Mouse (Mus musculus) embryonic facial prominence, embryonic 13.5 days (tissue): ENCODE measurements around the gene Wrap73. TPM values are rescaled to one million over a fixed set of nuclear protein-coding genes. Genes with fewer than 3 reads are reported as not detected.

Experiments used
- ATAC-seq: fragments of 200-750 bp; cut with Nextera tagmentation; 2 replicates; pipeline ENCODE4 v1.8.0; 2017; ENCODE audit warnings: low read depth; ENCODE audit not compliant: insufficient number of reproducible peaks, insufficient read depth, low FRiP score, low TSS enrichment
- H3K27ac ChIP-seq: fragments of 300-500 bp; sonication (generic); 2 replicates; pipeline ENCODE4 v1.5.1; 2015; ENCODE audit warnings: moderate library complexity, mild to moderate bottlenecking, inconsistent platforms
- H3K27me3 ChIP-seq: fragments of 300-500 bp; sonication (generic); 2 replicates; pipeline ENCODE4 v1.6.1; 2015; ENCODE audit warnings: mild to moderate bottlenecking, inconsistent platforms
- H3K36me3 ChIP-seq: fragments of 300-500 bp; sonication (generic); 2 replicates; pipeline ENCODE4 v1.6.1; 2015; ENCODE audit warnings: mild to moderate bottlenecking, inconsistent platforms
- H3K4me1 ChIP-seq: fragments of 300-500 bp; sonication (generic); 2 replicates; pipeline ENCODE4 v1.6.1; 2015; ENCODE audit warnings: inconsistent platforms
- H3K4me2 ChIP-seq: fragments of 300-500 bp; sonication (generic); 2 replicates; pipeline ENCODE4 v1.6.1; 2015; ENCODE audit warnings: moderate library complexity, mild to moderate bottlenecking, inconsistent platforms
- H3K4me3 ChIP-seq: fragments of 300-500 bp; sonication (generic); 2 replicates; pipeline ENCODE4 v1.5.1; 2015; ENCODE audit warnings: mild to moderate bottlenecking, inconsistent platforms
- H3K9ac ChIP-seq: fragments of 300-500 bp; sonication (generic); 2 replicates; pipeline ENCODE4 v1.6.1; 2015; ENCODE audit warnings: mild to moderate bottlenecking, inconsistent platforms
- H3K9me3 ChIP-seq: fragments of 300-500 bp; sonication (generic); 2 replicates; pipeline ENCODE4 v1.6.1; 2016; ENCODE audit warnings: inconsistent platforms
- WGBS: fragments of 180-500 bp; shearing (Covaris S2); methylation state at CpG from one replicate; pipeline ENCODE4 v1.1.7; 2015; ENCODE audit warnings: mixed read lengths; 5-methylcytosine and 5-hydroxymethylcytosine counted together
- polyA plus RNA-seq: library from polyadenylated mRNA; unstranded; fragments of >200 nt; fragmentation: Nextera tagmentation; extraction: Ambion mirVana; gene quantifications from 2 replicates; pipeline ENCODE4 v1.2.1, GENCODE M21; 2015

Gene Wrap73
- 44.1 and 44.9 TPM in 2 replicates for polyA plus RNA-seq

GRCm38 (mm10) chr4:154142211-154143040 lies at the start of gene Wrap73:
TSS of gene Wrap73 (plus strand) at chr4:154142372.
- H3K27me3 ChIP-seq: peaks cover 46% of the 10 kb centered on the region

DNA sequence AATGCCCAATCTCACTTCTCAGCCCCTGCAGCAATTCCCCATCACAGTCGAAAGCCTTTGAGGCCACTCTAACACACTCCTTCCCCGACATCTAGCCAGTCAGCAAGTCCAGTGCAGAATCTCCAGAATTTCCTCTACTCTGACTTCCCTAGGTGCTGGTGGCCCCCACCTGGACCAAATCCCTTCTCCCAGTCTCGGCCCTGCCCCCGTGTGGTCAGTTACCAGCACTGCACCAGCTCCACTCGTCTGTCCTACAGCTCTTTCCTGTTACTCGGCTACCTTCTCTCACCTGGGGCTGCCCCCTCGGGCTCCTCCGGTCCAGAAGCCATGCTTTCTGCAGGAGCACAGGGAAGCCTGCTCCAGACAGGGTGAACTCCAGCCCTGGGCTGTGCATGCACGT lies 49.0 kb upstream of the Wrap73 start:
- no peaks in the 10 kb centered on the region for H3K36me3 ChIP-seq

More at GRCm38 (mm10) chr4:154142211-154143040, at the start of gene Wrap73:
- peak within 1 kb of the TSS; percentile 86 for H3K9ac ChIP-seq
- peaks cover 38% of the 10 kb centered on the region for H3K4me1 ChIP-seq
- H3K4me3 ChIP-seq: peak within 1 kb of the TSS; percentile 84
- 2% methylated on average over 49 of the region's 49 CpGs for WGBS
- peak within 1 kb of the TSS; percentile 89 for H3K4me2 ChIP-seq
- H3K9me3 ChIP-seq: no peaks in the 10 kb centered on the region
- H3K36me3 ChIP-seq: peaks cover 18% of the 10 kb centered on the region
- H3K27ac ChIP-seq: peak within 1 kb of the TSS; percentile 85
- peak; percentile 90 for ATAC-seq

DNA sequence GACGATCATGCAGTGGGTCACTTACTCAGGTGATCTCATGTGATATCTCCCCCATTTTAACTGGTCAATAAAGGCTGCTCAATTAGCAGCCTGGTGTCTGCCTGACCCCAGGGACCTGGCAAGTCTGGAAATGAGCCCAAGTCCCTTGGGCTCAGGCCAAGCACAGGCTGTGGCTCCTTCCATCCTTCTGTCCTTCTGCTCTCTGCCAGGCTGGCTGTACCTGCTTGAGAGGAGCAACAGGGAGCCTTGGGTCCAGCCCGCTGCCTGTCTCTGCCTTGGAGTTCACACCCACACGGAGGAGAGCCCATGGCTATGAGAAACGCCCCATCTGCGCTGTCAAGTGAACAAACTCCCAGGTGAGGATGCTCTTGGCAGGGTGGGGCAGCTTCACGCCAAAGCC lies 46.1 kb upstream of the Wrap73 start:
- ATAC-seq: no peak
- Histone ChIP-seq H3K27me3 (peaks cover 34% of the 10 kb centered on the region), H3K9me3 (no peaks in the 10 kb centered on the region), H3K27ac (no peak overlapping the region), H3K4me1 (no peaks in the 10 kb centered on the region), H3K4me3 (no peak overlapping the region), H3K36me3 (no peaks in the 10 kb centered on the region), H3K9ac (no peak overlapping the region), H3K4me2 (no peak overlapping the region)
- WGBS: 27% methylated on average over 6 of the region's 6 CpGs

More for the DNA sequence above, 49.0 kb upstream of the Wrap73 start:
- no peaks in the 10 kb centered on the region for H3K9me3 ChIP-seq
- no peak overlapping the region for H3K27ac ChIP-seq
- H3K27me3 ChIP-seq: peaks cover 36% of the 10 kb centered on the region
- no peak overlapping the region for H3K4me2 ChIP-seq
- H3K9ac ChIP-seq: no peak overlapping the region
- H3K4me3 ChIP-seq: no peak overlapping the region
- ATAC-seq: no peak
- no peaks in the 10 kb centered on the region for H3K4me1 ChIP-seq
- WGBS: 20% methylated on average over 9 of the region's 9 CpGs

DNA sequence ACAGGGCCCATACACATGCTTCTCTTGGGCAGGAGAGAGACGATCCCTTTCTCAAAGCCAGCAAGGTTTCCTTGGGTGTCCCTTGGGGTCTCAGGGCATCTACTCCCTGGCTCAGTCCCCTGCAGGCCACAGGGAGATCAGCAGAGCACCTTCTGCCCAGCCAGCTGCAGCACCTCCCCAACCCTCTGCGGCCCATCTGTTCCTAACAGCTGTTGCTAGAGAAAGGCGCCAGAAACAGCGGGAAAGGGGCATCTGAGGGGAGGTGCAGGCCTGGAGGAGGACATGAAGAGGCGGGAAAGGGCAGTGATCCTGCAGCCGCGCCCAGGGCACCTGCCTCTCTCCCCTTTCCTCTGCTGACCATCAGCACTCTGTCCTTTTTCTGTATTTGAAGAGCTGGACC lies 42.8 kb upstream of the Wrap73 start:
- H3K4me2 ChIP-seq: no peak overlapping the region
- 66% methylated on average over 7 of the region's 7 CpGs for WGBS
- H3K27me3 ChIP-seq: peaks cover 54% of the 10 kb centered on the region

GRCm38 (mm10) chr4:154103386-154103785 lies 38.8 kb upstream of the Wrap73 start:
- Histone ChIP-seq H3K9me3 (no peaks in the 10 kb centered on the region), H3K27ac (no peak overlapping the region), H3K9ac (no peak overlapping the region), H3K4me3 (no peak overlapping the region), H3K27me3 (peaks cover 55% of the 10 kb centered on the region), H3K36me3 (no peaks in the 10 kb centered on the region), H3K4me1 (peaks cover 6% of the 10 kb centered on the region), H3K4me2 (no peak overlapping the region)
- no peak for ATAC-seq
- WGBS: 67% methylated on average over 8 of the region's 8 CpGs

More for the DNA sequence above, 42.8 kb upstream of the Wrap73 start:
- no peaks in the 10 kb centered on the region for H3K9me3 ChIP-seq
- no peaks in the 10 kb centered on the region for H3K36me3 ChIP-seq
- ATAC-seq: no peak
- no peak overlapping the region for H3K27ac ChIP-seq
- no peak overlapping the region for H3K4me3 ChIP-seq
- H3K4me1 ChIP-seq: 0 out of 2 replicates have a peak, but pooled peaks cover 2% of the 10 kb centered on the region
- H3K9ac ChIP-seq: no peak overlapping the region

- Histone ChIP-seq H3K9me3 (no peaks in the 10 kb centered on the region), H3K4me3 (no peak overlapping the region), H3K27ac (no peak overlapping the region), H3K4me1 (peaks cover 6% of the 10 kb centered on the region), H3K27me3 (peaks cover 55% of the 10 kb centered on the region), H3K36me3 (no peaks in the 10 kb centered on the region), H3K4me2 (no peak overlapping the region), H3K9ac (no peak overlapping the region)
- 87% methylated on average over 10 of the region's 10 CpGs for WGBS
- no peak for ATAC-seq
Measured at GRCm38 (mm10) chr4:154103912-154104311, 38.3 kb upstream of the Wrap73 start.

GRCm38 (mm10) chr4:154105381-154106001 lies 36.7 kb upstream of the Wrap73 start:
- Histone ChIP-seq H3K27me3 (peaks cover 51% of the 10 kb centered on the region), H3K36me3 (no peaks in the 10 kb centered on the region), H3K9me3 (no peaks in the 10 kb centered on the region), H3K27ac (no peak overlapping the region), H3K4me2 (peak overlapping the region; percentile 49), H3K4me3 (peak overlapping the region; percentile 25), H3K4me1 (peaks cover 6% of the 10 kb centered on the region), H3K9ac (no peak overlapping the region)
- ATAC-seq: 0 out of 2 replicates have a peak, but pooled peaks have one; percentile 35
- 31% methylated on average over 20 of the region's 20 CpGs for WGBS

DNA sequence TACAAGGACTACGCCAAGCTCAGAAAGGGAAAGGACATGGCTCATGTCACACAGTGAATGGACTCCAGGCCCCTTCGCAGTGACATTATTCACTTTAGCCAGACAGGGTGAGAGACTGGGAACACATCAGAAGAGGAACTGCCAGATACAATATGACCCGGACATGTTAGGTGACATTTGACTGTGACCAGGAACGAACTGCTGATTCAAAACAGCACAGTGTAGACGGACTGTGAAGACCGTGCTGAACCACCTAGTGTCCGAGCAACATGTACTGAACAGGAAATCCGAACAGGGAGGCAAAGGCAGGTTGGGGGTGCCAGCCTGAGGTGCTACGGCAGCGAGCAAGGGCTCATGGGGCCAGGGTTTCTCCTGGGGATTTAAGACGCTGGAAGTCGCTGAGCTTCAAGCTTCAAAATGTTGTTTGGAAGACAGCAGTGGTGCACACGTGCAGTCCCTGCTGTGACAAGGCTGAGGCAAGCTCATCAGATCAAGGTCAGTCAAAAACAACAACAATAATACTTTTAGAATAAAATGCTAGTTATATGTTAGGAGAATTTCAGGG lies 35.6 kb upstream of the Wrap73 start:
- H3K9me3 ChIP-seq: no peaks in the 10 kb centered on the region
- H3K4me1 ChIP-seq: peaks cover 6% of the 10 kb centered on the region
- H3K4me3 ChIP-seq: no peak overlapping the region
- no peaks in the 10 kb centered on the region for H3K36me3 ChIP-seq
- peaks cover 54% of the 10 kb centered on the region for H3K27me3 ChIP-seq
- 75% methylated on average over 13 of the region's 13 CpGs for WGBS
- H3K4me2 ChIP-seq: no peak overlapping the region
- ATAC-seq: no peak
- no peak overlapping the region for H3K27ac ChIP-seq
- H3K9ac ChIP-seq: no peak overlapping the region

DNA sequence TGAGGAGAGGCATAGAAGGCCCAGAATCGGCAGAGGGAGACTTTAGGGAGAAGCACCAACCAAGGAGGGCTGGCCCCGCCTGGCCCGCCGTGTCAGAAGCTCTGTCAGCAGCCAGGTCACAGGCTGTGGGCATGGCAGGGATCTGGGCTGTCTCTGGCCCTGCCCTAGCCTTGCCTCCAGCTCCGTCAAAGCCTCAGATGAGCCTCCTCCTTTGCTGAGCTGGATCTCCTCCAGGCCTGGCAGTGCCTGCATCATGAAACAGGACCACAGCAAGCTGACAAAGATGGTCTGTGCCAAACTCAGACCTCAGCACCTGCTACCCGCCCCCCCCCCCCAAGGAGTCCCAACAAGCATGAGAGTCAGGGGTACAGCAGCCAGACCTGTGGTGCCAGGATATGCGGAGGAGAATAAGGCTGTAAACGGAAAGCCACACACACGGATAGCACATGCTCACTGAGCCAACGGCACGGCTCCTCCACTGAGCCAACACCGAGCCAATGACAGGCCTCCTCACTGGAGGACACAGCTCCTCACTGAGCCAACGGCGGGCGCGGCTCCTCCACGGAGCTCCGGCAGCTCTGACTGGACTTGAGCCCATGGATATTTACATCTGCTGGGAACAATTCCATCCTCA lies 32.8 kb upstream of the Wrap73 start:
- Histone ChIP-seq H3K27ac (no peak overlapping the region), H3K9me3 (no peaks in the 10 kb centered on the region), H3K9ac (no peak overlapping the region), H3K27me3 (peaks cover 36% of the 10 kb centered on the region), H3K4me2 (no peak overlapping the region), H3K36me3 (no peaks in the 10 kb centered on the region), H3K4me1 (peaks cover 4% of the 10 kb centered on the region), H3K4me3 (no peak overlapping the region)
- no peak for ATAC-seq
- 56% methylated on average over 18 of the region's 18 CpGs for WGBS

DNA sequence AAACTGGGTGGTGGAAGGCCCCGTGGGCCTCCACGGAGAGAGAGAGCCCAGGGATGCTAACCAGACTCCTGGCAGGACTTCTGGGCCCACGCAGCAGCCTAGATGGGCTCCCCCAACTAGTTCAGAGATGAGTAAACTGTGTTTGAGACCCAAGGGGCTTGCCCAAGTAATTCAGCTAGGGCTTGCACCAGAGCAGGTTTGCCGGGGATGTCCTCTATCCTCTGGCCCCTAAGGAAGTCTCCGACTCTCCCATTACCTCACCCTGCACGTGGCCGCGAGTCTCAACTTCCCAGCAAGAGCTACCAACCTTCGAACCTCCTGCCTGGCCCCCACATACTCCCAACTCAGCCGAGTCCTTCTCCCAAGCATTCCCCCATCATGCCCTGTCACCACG lies 32.3 kb upstream of the Wrap73 start:
- Histone ChIP-seq H3K4me2 (no peak overlapping the region), H3K4me3 (no peak overlapping the region), H3K9ac (no peak overlapping the region), H3K27ac (no peak overlapping the region), H3K9me3 (no peaks in the 10 kb centered on the region), H3K27me3 (peaks cover 30% of the 10 kb centered on the region), H3K36me3 (no peaks in the 10 kb centered on the region), H3K4me1 (peaks cover 4% of the 10 kb centered on the region)
- 76% methylated on average over 11 of the region's 11 CpGs for WGBS
- ATAC-seq: no peak

GRCm38 (mm10) chr4:154116421-154116820 lies 25.8 kb upstream of the Wrap73 start:
- no peaks in the 10 kb centered on the region for H3K36me3 ChIP-seq
- H3K4me1 ChIP-seq: no peaks in the 10 kb centered on the region
- no peak overlapping the region for H3K4me3 ChIP-seq
- H3K27ac ChIP-seq: no peak overlapping the region
- no peak overlapping the region for H3K4me2 ChIP-seq
- no peaks in the 10 kb centered on the region for H3K9me3 ChIP-seq
- H3K9ac ChIP-seq: no peak overlapping the region
- no peak for ATAC-seq
- WGBS: 46% methylated on average over 7 of the region's 7 CpGs
- 0 out of 2 replicates have a peak, but pooled peaks cover 3% of the 10 kb centered on the region for H3K27me3 ChIP-seq
